Mouse (Mus musculus) stomach, embryonic 15.5 days (tissue): Measurements from ENCODE around the gene Plekha5. TPM values are rescaled to one million over a fixed set of nuclear protein-coding genes. Genes with fewer than 3 reads are reported as not detected.
A peak's percentile ranks its signal among the peaks of the same experiment; 100 is the strongest.

ENCODE experiments used
- ATAC-seq: fragments of 200-750 bp; cut with Nextera tagmentation; 2 replicates; pipeline ENCODE4 v1.8.0; 2017; ENCODE audit warnings: low read depth, moderate number of reproducible peaks, moderate TSS enrichment; ENCODE audit not compliant: insufficient read depth, low FRiP score
- H3K27ac ChIP-seq: fragments of 300-500 bp; sonication (generic); 2 replicates; pipeline ENCODE4 v1.5.1; 2015; ENCODE audit warnings: mild to moderate bottlenecking, inconsistent platforms
- H3K27me3 ChIP-seq: fragments of 300-500 bp; sonication (generic); replicated peaks from 2 replicates; pipeline ENCODE4 v1.6.1; 2015; ENCODE audit warnings: inconsistent platforms
- H3K36me3 ChIP-seq: fragments of 300-500 bp; sonication (generic); 2 replicates; pipeline ENCODE4 v1.6.1; 2015; ENCODE audit warnings: inconsistent platforms
- H3K4me1 ChIP-seq: fragments of 300-500 bp; sonication (generic); 2 replicates; pipeline ENCODE4 v1.6.1; 2015; ENCODE audit warnings: inconsistent platforms
- H3K4me2 ChIP-seq: fragments of 300-500 bp; sonication (generic); 2 replicates; pipeline ENCODE4 v1.6.1; 2015; ENCODE audit warnings: mild to moderate bottlenecking, inconsistent platforms
- H3K4me3 ChIP-seq: fragments of 300-500 bp; sonication (generic); replicated peaks from 2 replicates; pipeline ENCODE4 v1.5.1; 2015; ENCODE audit warnings: inconsistent platforms
- H3K9ac ChIP-seq: fragments of 300-500 bp; sonication (generic); 2 replicates; pipeline ENCODE4 v1.6.1; 2015; ENCODE audit warnings: inconsistent platforms
- H3K9me3 ChIP-seq: fragments of 300-500 bp; sonication (generic); 2 replicates; pipeline ENCODE4 v1.6.1; 2016; ENCODE audit warnings: inconsistent platforms
- WGBS: fragments of 180-500 bp; shearing (Covaris S2); methylation state at CpG from one replicate; pipeline ENCODE4 v1.1.7; 2015; 5-methylcytosine and 5-hydroxymethylcytosine counted together
- polyA plus RNA-seq: library from polyadenylated mRNA; unstranded; fragments of >200 nt; fragmentation: Nextera tagmentation; extraction: Ambion mirVana; gene quantifications from 2 replicates; pipeline ENCODE4 v1.2.1, GENCODE M21; 2015

The Plekha5 gene
- polyA plus RNA-seq, 1 experiment from 2014 or later = 46.7 TPM

- Histone ChIP-seq H3K4me3 (no peak overlapping the region), H3K27me3 (no peaks in the 10 kb centered on the region), H3K27ac (no peak overlapping the region), H3K36me3 (no peaks in the 10 kb centered on the region), H3K4me2 (no peak overlapping the region), H3K9ac (no peak overlapping the region), H3K4me1 (no peaks in the 10 kb centered on the region), H3K9me3 (no peaks in the 10 kb centered on the region)
- ATAC-seq = no peak
- 75% methylated on average over 4 of the region's 4 CpGs for WGBS
Observed at GRCm38 (mm10) chr6:140611282-140611681, 187.4 kb downstream of the Plekha5 start.

- Histone ChIP-seq H3K36me3 (no peaks in the 10 kb centered on the region), H3K4me3 (no peak overlapping the region), H3K27ac (no peak overlapping the region), H3K9ac (no peak overlapping the region), H3K27me3 (no peaks in the 10 kb centered on the region), H3K4me2 (no peak overlapping the region), H3K9me3 (no peaks in the 10 kb centered on the region), H3K4me1 (no peaks in the 10 kb centered on the region)
- no peak for ATAC-seq
- 75% methylated on average over 13 of the region's 13 CpGs for WGBS
Observed at GRCm38 (mm10) chr6:140611893-140612473, 188.1 kb downstream of the Plekha5 start.

GRCm38 (mm10) chr6:140613822-140614221 is 190.0 kb downstream of the Plekha5 start:
- H3K4me2 ChIP-seq = no peak overlapping the region
- no peaks in the 10 kb centered on the region for H3K4me1 ChIP-seq
- 82% methylated on average over 3 of the region's 3 CpGs for WGBS
- ATAC-seq = no peak
- no peak overlapping the region for H3K27ac ChIP-seq
- no peak overlapping the region for H3K9ac ChIP-seq
- no peaks in the 10 kb centered on the region for H3K27me3 ChIP-seq
- no peaks in the 10 kb centered on the region for H3K9me3 ChIP-seq
- H3K36me3 ChIP-seq = no peaks in the 10 kb centered on the region
- H3K4me3 ChIP-seq = no peak overlapping the region

GRCm38 (mm10) chr6:140614711-140615110 is 190.9 kb downstream of the Plekha5 start:
- Histone ChIP-seq H3K9me3 (no peaks in the 10 kb centered on the region), H3K27me3 (no peaks in the 10 kb centered on the region), H3K4me1 (no peaks in the 10 kb centered on the region), H3K9ac (no peak overlapping the region), H3K4me3 (no peak overlapping the region), H3K27ac (no peak overlapping the region), H3K36me3 (no peaks in the 10 kb centered on the region), H3K4me2 (no peak overlapping the region)
- ATAC-seq = no peak
- 80% methylated on average over 11 of the region's 11 CpGs for WGBS

GRCm38 (mm10) chr6:140620531-140621349 is 196.9 kb downstream of the Plekha5 start:
- H3K9me3 ChIP-seq = no peaks in the 10 kb centered on the region
- no peaks in the 10 kb centered on the region for H3K36me3 ChIP-seq
- no peak overlapping the region for H3K4me3 ChIP-seq
- 60% methylated on average over 13 of the region's 13 CpGs for WGBS
- no peak for ATAC-seq
- H3K4me1 ChIP-seq = peaks cover 8% of the 10 kb centered on the region
- H3K27me3 ChIP-seq = no peaks in the 10 kb centered on the region
- no peak overlapping the region for H3K9ac ChIP-seq
- H3K27ac ChIP-seq = peak overlapping the region; percentile 71
- no peak overlapping the region for H3K4me2 ChIP-seq

- 87% methylated on average over 1 of the region's 1 CpGs for WGBS
- H3K9me3 ChIP-seq = no peaks in the 10 kb centered on the region
- no peak for ATAC-seq
- H3K36me3 ChIP-seq = no peaks in the 10 kb centered on the region
- H3K27ac ChIP-seq = peak overlapping the region; percentile 71; the same call in 1 of the 2 replicates
- no peak overlapping the region for H3K4me2 ChIP-seq
- H3K9ac ChIP-seq = no peak overlapping the region
- H3K4me3 ChIP-seq = no peak overlapping the region
- no peaks in the 10 kb centered on the region for H3K27me3 ChIP-seq
- H3K4me1 ChIP-seq = peaks cover 14% of the 10 kb centered on the region
Observed at GRCm38 (mm10) chr6:140621622-140622021, 197.8 kb downstream of the Plekha5 start.

- Histone ChIP-seq H3K27me3 (no peaks in the 10 kb centered on the region), H3K4me3 (peak within 1 kb of the TSS; percentile 100), H3K27ac (peak within 1 kb of the TSS; percentile 97), H3K4me1 (peaks cover 15% of the 10 kb centered on the region), H3K9me3 (no peaks in the 10 kb centered on the region), H3K9ac (peak within 1 kb of the TSS; percentile 94), H3K4me2 (peak within 1 kb of the TSS; percentile 61), H3K36me3 (no peaks in the 10 kb centered on the region)
- no peak; the same call in 1 of the 2 replicates for ATAC-seq
- 46% methylated on average over 30 of the region's 30 CpGs for WGBS
Observed at GRCm38 (mm10) chr6:140622391-140623225, 198.8 kb downstream of the Plekha5 start, which contains the start of gene Aebp2. Gene Aebp2, plus strand, starts transcription at chr6:140622663.

GRCm38 (mm10) chr6:140623226-140624095 is 199.6 kb downstream of the Plekha5 start:
- Histone ChIP-seq H3K27ac (peak overlapping the region; percentile 97), H3K4me1 (peaks cover 16% of the 10 kb centered on the region), H3K4me2 (peak overlapping the region; percentile 61), H3K4me3 (peak overlapping the region; percentile 100), H3K27me3 (no peaks in the 10 kb centered on the region), H3K36me3 (no peaks in the 10 kb centered on the region), H3K9me3 (no peaks in the 10 kb centered on the region), H3K9ac (peak overlapping the region; percentile 94)
- ATAC-seq = peak; percentile 92
- WGBS = under 1% methylated on average over 101 of the region's 117 CpGs

- Histone ChIP-seq H3K4me3 (peak overlapping the region; percentile 100), H3K36me3 (no peaks in the 10 kb centered on the region), H3K4me2 (peak overlapping the region; percentile 61), H3K27me3 (no peaks in the 10 kb centered on the region), H3K9me3 (no peaks in the 10 kb centered on the region), H3K4me1 (peaks cover 16% of the 10 kb centered on the region), H3K27ac (peak overlapping the region; percentile 97), H3K9ac (peak overlapping the region; percentile 94)
- WGBS = under 1% methylated on average over 65 of the region's 80 CpGs
- peak; percentile 30 for ATAC-seq
Observed at GRCm38 (mm10) chr6:140624096-140625051, 200.5 kb downstream of the Plekha5 start.

GRCm38 (mm10) chr6:140629176-140629859 is 205.5 kb downstream of the Plekha5 start:
- Histone ChIP-seq H3K27ac (no peak overlapping the region), H3K36me3 (0 out of 2 replicates have a peak, but pooled peaks cover 4% of the 10 kb centered on the region), H3K9me3 (no peaks in the 10 kb centered on the region), H3K27me3 (no peaks in the 10 kb centered on the region), H3K4me3 (no peak overlapping the region), H3K9ac (no peak overlapping the region), H3K4me1 (peaks cover 14% of the 10 kb centered on the region), H3K4me2 (no peak overlapping the region)
- no peak for ATAC-seq
- 86% methylated on average over 4 of the region's 4 CpGs for WGBS
